Mouse (Mus musculus) layer of hippocampus, postnatal 25 days (tissue): Measurements from ENCODE around the gene Tomt. TPM values are rescaled to one million over a fixed set of nuclear protein-coding genes. Genes with fewer than 3 reads are reported as not detected.

Experiments
- DNase-seq, 2 experiments: peaks; one replicate each; pipeline ENCODE4 v3.0.0; 2022; ENCODE audit warnings: mixed read lengths in 2 of 2, low spot score in 1 of 2; ENCODE audit errors: extremely low spot score in 1 of 2
- total RNA-seq, 2 experiments: library from RNA; stranded (reverse); gene quantifications; 2 replicates each; pipeline ENCODE4 v1.2.3; 2021

Tomt gene
- total RNA-seq, 2 experiments from 2014 or later: not detected

- no peak for DNase-seq
Measured at GRCm38 (mm10) chr7:101902846-101903245, 3.3 kb downstream of the Tomt start.

GRCm38 (mm10) chr7:101901969-101902368 lies 4.2 kb downstream of the Tomt start:
- no peak for DNase-seq

DNA sequence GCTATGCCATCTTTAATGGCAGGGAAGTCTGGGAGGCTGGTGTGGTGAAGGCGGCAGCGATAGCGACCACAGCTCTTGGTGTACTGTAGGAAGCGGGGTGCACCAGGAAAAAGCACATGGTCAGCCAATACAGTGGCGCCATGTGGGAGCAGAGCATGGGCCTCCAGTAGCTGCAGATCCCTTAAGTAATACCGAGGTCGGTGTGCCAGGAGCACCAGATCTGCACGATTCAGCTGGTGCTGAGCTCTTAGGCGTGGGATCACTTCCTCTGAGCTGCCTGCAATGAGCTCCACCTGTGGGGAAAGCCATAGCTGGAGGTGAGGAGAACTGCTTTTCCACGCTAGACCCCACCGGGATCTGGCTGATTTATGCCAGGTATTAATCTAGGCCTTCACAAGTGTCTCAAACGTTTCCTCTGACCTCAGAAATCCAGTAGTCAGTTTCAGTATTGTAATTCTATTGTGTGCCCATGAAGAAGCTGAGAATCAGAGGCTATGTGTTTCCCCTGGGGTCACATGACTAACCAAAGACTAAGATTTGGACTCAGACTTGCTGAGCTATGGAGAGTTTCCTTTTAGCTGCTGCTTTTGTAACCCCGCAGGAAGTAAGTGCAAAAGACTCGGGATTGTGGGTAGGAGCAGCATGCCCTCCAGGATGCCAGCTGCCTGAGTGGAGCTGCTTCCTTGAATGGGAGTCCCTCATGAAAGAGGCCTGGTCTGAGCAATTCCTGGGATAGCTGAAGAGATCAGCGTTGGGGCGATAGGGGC lies 5.6 kb downstream of the Tomt start:
- no peak for DNase-seq

DNA sequence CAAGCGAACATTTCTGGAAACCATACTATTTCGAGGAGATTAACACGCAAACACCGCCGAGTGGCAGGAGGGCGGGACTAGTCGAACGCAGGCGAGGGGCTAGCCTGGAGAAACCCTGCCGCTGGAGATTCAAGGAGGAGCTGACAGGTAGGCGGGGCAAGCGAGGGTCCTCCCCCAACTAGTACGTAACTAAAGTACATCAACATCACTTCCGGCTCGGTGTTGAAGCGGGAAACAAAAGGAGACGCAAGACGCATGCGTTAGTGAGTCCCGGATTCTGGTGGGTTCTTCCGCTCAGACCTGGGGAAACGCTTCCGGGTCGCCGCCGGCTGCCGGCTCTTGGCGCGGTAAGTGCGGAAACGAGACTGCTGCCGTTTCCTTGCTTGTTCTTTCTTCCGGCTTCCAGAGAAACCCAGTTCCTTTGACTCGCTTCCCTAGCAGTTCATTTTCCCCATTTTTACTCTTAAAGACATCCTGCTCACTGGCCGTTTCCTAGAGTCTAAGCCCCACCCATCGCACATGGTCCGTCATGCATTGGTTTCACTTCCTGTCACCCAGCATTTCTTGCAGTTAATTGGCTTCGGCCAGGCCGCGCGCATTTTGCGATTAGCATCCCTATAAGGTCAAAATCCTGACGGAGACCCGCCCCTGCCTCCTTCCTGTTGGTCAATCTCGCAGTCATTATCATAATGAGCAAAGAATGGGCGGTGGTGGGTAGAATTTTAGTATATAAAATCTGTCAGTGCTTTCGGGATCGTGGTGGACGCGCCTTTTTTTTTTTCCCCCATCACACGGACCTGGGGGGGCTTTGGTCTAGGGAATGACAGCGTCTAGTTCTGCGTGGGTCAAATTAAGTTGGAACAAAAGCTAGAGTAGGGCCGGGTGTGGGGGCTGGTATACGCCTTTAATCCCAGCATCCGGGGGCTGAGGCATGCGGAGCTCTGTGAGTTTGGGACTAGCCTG lies 9.8 kb downstream of the Tomt start:
- DNase-seq: peak; percentile 79 to 88

- no peak for DNase-seq
Measured at GRCm38 (mm10) chr7:101895695-101896094, 10.5 kb downstream of the Tomt start.

- no peak for DNase-seq
Measured at GRCm38 (mm10) chr7:101888460-101888859, 17.7 kb downstream of the Tomt start.

DNA sequence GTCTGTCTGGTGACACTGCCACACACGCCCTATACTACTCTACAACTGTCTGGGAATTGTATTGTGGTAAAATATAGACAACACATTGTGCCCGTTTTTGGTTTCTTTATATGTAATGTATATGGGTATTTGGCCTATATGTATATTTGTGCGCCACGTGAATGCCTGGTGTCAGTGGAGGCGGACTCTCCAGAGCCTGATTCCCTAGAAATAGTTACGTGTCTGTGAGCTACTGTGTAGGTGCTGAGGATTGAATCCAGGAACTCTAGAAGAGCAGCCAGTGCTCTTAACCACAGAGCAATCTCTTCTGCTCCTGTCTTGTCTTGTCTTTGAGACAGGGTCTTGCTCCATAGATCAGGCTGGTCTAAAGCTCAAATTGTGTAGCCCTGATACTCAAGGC lies 19.9 kb downstream of the Tomt start:
- no peak for DNase-seq

GRCm38 (mm10) chr7:101884160-101884559 lies 22.0 kb downstream of the Tomt start:
- DNase-seq: no peak

DNA sequence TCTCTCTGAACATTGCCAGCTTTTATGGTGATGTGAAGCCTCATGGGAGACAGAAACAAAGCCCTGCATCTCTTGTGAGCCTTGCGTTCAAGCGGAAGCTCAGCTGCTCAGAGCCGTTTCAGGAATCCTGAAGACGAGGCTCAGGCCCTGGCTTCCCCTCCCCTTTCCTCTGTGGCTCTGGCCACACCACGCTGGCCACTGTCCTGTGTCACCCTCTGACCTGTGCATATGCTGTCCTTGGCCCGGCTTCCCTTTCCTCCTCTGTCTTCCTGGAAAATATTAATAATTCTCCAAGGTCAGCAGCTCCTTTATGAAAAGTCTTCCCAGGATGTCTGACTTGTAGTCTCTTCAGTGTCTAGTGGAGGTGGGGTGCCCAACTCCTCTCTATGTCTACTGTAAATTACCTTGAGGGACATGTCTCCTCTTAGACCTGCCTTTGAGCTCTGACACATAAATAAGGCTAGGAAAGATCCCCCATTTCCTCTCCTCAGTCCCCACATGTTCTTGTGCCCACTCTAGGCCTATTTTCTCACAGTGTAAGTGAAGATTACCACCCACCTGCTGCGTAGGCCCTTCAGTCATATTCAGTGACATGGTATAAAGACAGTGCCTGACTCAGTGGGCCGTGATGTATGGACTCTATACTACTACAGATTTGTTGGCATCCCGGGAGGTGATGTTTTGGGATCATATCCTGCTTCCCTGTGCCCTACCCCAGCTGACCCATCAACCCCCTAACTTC lies 23.6 kb downstream of the Tomt start:
- DNase-seq: no peak

DNA sequence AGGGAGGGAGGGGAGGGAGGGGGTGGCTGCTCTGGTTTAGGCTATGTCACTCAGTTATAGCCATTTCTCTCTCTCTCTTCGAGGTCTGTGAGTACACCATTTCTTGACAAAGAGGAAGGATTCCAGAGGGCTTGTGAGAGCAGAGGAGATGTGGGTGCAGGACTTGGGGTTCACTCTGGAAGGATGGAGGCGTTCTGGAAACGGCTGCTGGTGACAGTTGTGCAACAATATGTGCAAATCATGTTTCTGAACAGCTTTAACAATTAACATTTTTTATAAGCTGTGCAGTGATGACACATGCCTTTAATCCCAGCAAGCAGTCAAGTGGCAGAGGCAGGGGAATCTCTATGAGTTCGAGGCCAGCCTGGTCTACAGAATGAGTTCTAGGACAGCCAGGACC lies 25.3 kb downstream of the Tomt start:
- DNase-seq: peak in 1 of 2 experiments; percentile 23

GRCm38 (mm10) chr7:101875978-101876377 lies 30.2 kb downstream of the Tomt start:
- DNase-seq: no peak

- no peak for DNase-seq
Measured at GRCm38 (mm10) chr7:101871296-101871695, 34.9 kb downstream of the Tomt start.

DNA sequence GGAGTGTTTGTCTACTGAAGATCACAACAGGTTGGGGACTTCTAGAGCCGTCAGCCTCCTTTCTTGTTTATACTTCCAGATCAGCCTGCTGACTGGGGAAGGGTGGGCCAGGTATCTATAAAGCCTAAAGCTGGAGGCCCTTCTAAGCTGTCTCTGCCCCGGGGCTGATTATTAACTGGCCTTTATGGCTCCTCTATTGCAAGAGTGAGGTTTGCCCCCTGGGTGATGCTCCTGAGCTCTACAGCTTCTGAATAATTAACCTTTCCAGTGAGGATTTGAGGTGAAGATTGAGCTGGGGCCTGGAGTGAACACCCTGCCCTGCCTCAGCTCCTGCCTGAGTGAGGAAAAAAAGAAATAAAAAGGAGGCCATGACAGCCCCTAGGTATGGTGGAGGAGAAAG lies 35.5 kb downstream of the Tomt start, which contains the start of gene Folr1:
TSS of gene Folr1 (minus strand) at position 160 of the 400 bp plus-strand sequence.
- no peak for DNase-seq

GRCm38 (mm10) chr7:101869163-101869500 lies 37.0 kb downstream of the Tomt start:
- no peak for DNase-seq

GRCm38 (mm10) chr7:101868241-101869162 lies 37.7 kb downstream of the Tomt start:
- no peak for DNase-seq

- no peak for DNase-seq
Measured at GRCm38 (mm10) chr7:101867482-101867881, 38.7 kb downstream of the Tomt start.

GRCm38 (mm10) chr7:101866491-101867265 lies 39.5 kb downstream of the Tomt start:
- DNase-seq: no peak

GRCm38 (mm10) chr7:101863415-101863814 lies 42.7 kb downstream of the Tomt start, which contains the start of gene Anapc15:
Anapc15 (plus strand) TSS chr7:101863715.
- DNase-seq: no peak

GRCm38 (mm10) chr7:101862291-101862690 lies 43.9 kb downstream of the Tomt start:
- DNase-seq: no peak
